In the genomic region with DNA sequence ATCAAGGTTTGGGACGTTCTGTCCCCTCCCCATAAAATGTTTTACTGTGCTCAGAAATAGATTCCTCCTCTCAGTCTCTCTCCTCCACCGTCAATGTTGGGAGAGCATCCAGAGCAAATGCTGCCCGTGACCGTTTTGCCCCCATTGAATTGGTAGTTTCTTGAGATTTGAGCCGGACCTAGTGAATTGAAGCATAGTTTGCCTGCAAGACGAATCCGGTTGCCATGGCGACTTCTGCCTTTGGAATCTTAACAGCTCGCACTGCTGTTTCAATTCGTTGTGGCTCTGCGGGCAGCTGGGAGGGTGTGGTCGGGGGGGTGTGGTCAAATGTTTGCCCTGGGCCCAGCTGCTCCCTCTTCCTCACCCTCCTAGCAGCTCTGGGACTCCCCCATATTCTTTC, we compare ENCODE assay signal across 8 mouse cellular contexts. TPM values are rescaled to one million over a fixed set of nuclear protein-coding genes. Genes with fewer than 3 reads are reported as not detected.
DNase-seq lines count a peak whose midpoint lies in the region; ATAC-seq lines count a peak whose summit lies in the region.

No protein-coding gene starts in this region.

- DNase-seq in urinary bladder, postnatal 25 days (ENCODE audit: low spot score) = peak; percentile 50
- DNase-seq in urinary bladder, adult 2 months (ENCODE audit: low spot score) = no peak
- DNase-seq in heart, adult 18-20 months = peak; percentile 72 to 82
- DNase-seq in kidney, adult 18-20 months = peak; percentile 56
- DNase-seq in midbrain, embryonic 14.5 days = peak; percentile 93
- peak; percentile 38 to 50 for DNase-seq in spleen, postnatal 14 days (ENCODE audit: low spot score in 2 of 2)

- peak overlapping the region; percentile 87 for H3K4me3 ChIP-seq in embryonic facial prominence, embryonic 13.5 days
- peak overlapping the region; percentile 77 for H3K4me3 ChIP-seq in limb, embryonic 13.5 days
- H3K4me3 ChIP-seq in midbrain, embryonic 14.5 days (replicated peaks; ENCODE audit: low read depth, low read length) = peak overlapping the region; percentile 91

- no peaks in the 10 kb centered on the region for H3K27me3 ChIP-seq in embryonic facial prominence, embryonic 13.5 days
- no peaks in the 10 kb centered on the region for H3K27me3 ChIP-seq in limb, embryonic 13.5 days
- no peaks in the 10 kb centered on the region for H3K27me3 ChIP-seq in midbrain, embryonic 14.5 days (ENCODE audit: control insufficient read depth, insufficient read depth, low read length)

- H3K36me3 ChIP-seq in embryonic facial prominence, embryonic 13.5 days = no peaks in the 10 kb centered on the region
- no peaks in the 10 kb centered on the region for H3K36me3 ChIP-seq in limb, embryonic 13.5 days
- no peaks in the 10 kb centered on the region for H3K36me3 ChIP-seq in midbrain, embryonic 14.5 days (ENCODE audit: control insufficient read depth, insufficient read depth, low read length)

- peak overlapping the region; percentile 88 for H3K9ac ChIP-seq in embryonic facial prominence, embryonic 13.5 days
- peak overlapping the region; percentile 86 for H3K9ac ChIP-seq in limb, embryonic 13.5 days
- H3K9ac ChIP-seq in midbrain, embryonic 14.5 days (replicated peaks; ENCODE audit: low read length) = peak overlapping the region; percentile 94

- ATAC-seq in embryonic facial prominence, embryonic 13.5 days (ENCODE audit: insufficient number of reproducible peaks, insufficient read depth, low FRiP score, low TSS enrichment, low read depth) = no peak
- ATAC-seq in limb, embryonic 13.5 days (ENCODE audit: low FRiP score, low read depth) = no peak
- peak; percentile 26; the same call in 1 of the 2 replicates for ATAC-seq in midbrain, embryonic 14.5 days (ENCODE audit: low FRiP score, low TSS enrichment)

- WGBS in embryonic facial prominence, embryonic 13.5 days = under 1% methylated on average over 12 of the region's 12 CpGs
- under 1% methylated on average over 12 of the region's 12 CpGs for WGBS in limb, embryonic 13.5 days
- WGBS in midbrain, embryonic 14.5 days = 0% methylated on average over 12 of the region's 12 CpGs

- peaks cover 44% of the 10 kb centered on the region for H3K4me1 ChIP-seq in embryonic facial prominence, embryonic 13.5 days
- H3K4me1 ChIP-seq in limb, embryonic 13.5 days = peaks cover 36% of the 10 kb centered on the region
- peaks cover 35% of the 10 kb centered on the region for H3K4me1 ChIP-seq in midbrain, embryonic 14.5 days (ENCODE audit: control insufficient read depth, insufficient read depth, low read length)

- H3K9me3 ChIP-seq in embryonic facial prominence, embryonic 13.5 days = no peaks in the 10 kb centered on the region
- H3K9me3 ChIP-seq in limb, embryonic 13.5 days = no peaks in the 10 kb centered on the region
- no peaks in the 10 kb centered on the region for H3K9me3 ChIP-seq in midbrain, embryonic 14.5 days (ENCODE audit: control insufficient read depth, low read length)

- H3K27ac ChIP-seq in embryonic facial prominence, embryonic 13.5 days = peak overlapping the region; percentile 93
- H3K27ac ChIP-seq in limb, embryonic 13.5 days = peak overlapping the region; percentile 92; the same call in 1 of the 2 replicates
- peak overlapping the region; percentile 93 for H3K27ac ChIP-seq in midbrain, embryonic 14.5 days (replicated peaks; ENCODE audit: low read depth, low read length)

- H3K4me2 ChIP-seq in embryonic facial prominence, embryonic 13.5 days = peak overlapping the region; percentile 95
- H3K4me2 ChIP-seq in limb, embryonic 13.5 days (replicated peaks) = peak overlapping the region; percentile 99
- H3K4me2 ChIP-seq in midbrain, embryonic 14.5 days (ENCODE audit: low read length) = peak overlapping the region; percentile 77

RNA-seq across cellular contexts. Expression of a gene that starts 1.3 kb away (rescaled TPM):
- 17.8 and 19.4 TPM in 2 replicates for polyA plus RNA-seq in urinary bladder, adult 2 months (2012; rRNA removed)
- polyA plus RNA-seq in embryonic facial prominence, embryonic 13.5 days (2015; fragmentation: Nextera tagmentation; extraction: Ambion mirVana) = 10.4 and 12.0 TPM in 2 replicates
- total RNA-seq in heart, adult 18-20 months (2021) = 10 to 100 TPM; 61.3 to 70.5 TPM
- polyA plus RNA-seq in limb, embryonic 13.5 days (2015; fragmentation: Nextera tagmentation; extraction: Ambion mirVana) = 8.0 and 8.7 TPM in 2 replicates
- 41.4 and 42.8 TPM in 2 replicates for polyA plus RNA-seq in midbrain, embryonic 14.5 days (2014; fragmentation: Nextera tagmentation; extraction: Ambion mirVana)
